ENCODE assay signal across 19 mouse cellular contexts in genomic region chr11:56054439-56054838, GRCm38 (mm10). TPM values are rescaled to one million over a fixed set of nuclear protein-coding genes. Genes with fewer than 3 reads are reported as not detected.
A peak's percentile ranks its signal among the peaks of the same experiment; 100 is the strongest.
DNase-seq lines count a peak whose midpoint lies in the region; ATAC-seq and TF ChIP-seq lines count a peak whose summit lies in the region.
"Had no signal": no experiment of that assay in that cellular context is flagged by ENCODE, and none has a peak within 500 bp of the region (broad histone marks: within the 10 kb centered on the region; RNA-seq: fewer than 3 reads in every experiment).

No protein-coding gene starts in this region.

- TF ChIP-seq CTCF in midbrain, postnatal 0 days (IDR thresholded peaks at IDR 0.05): no peak

- H3K4me2 ChIP-seq in midbrain, postnatal 0 days (ENCODE audit: low read depth, low read length, poor library complexity, severe bottlenecking): no peak overlapping the region
- no peak overlapping the region for H3K4me2 ChIP-seq in midbrain, embryonic 13.5 days (replicated peaks)
- H3K4me2 ChIP-seq in intestine, embryonic 15.5 days (replicated peaks): no peak overlapping the region
- H3K4me2 ChIP-seq: heart, embryonic 11.5 days; limb, embryonic 13.5 days; midbrain, embryonic 11.5 days had no signal

- H3K9me3 ChIP-seq in midbrain, postnatal 0 days (ENCODE audit: low read length): no peaks in the 10 kb centered on the region
- H3K9me3 ChIP-seq in midbrain, embryonic 13.5 days: no peaks in the 10 kb centered on the region
- H3K9me3 ChIP-seq in intestine, embryonic 15.5 days: no peaks in the 10 kb centered on the region
- H3K9me3 ChIP-seq: limb, embryonic 13.5 days had no signal

- no peaks in the 10 kb centered on the region for H3K27me3 ChIP-seq in midbrain, postnatal 0 days (ENCODE audit: insufficient read depth, low read length)
- no peaks in the 10 kb centered on the region for H3K27me3 ChIP-seq in midbrain, embryonic 13.5 days
- H3K27me3 ChIP-seq in intestine, embryonic 15.5 days (replicated peaks): no peaks in the 10 kb centered on the region
- H3K27me3 ChIP-seq: limb, embryonic 13.5 days had no signal

- ATAC-seq in frontal cortex, adult (ENCODE audit: low TSS enrichment): peak; percentile 69
- ATAC-seq in midbrain, postnatal 0 days (ENCODE audit: low FRiP score): no peak
- ATAC-seq in midbrain, embryonic 13.5 days: no peak
- ATAC-seq in intestine, embryonic 15.5 days: no peak
- ATAC-seq: intestine, postnatal 0 days had no signal

- no peak overlapping the region for H3K27ac ChIP-seq in midbrain, postnatal 0 days (ENCODE audit: low read depth, low read length)
- no peak overlapping the region for H3K27ac ChIP-seq in midbrain, embryonic 13.5 days
- H3K27ac ChIP-seq in intestine, embryonic 15.5 days: no peak overlapping the region
- H3K27ac ChIP-seq: left cerebral cortex, adult 2 months; limb, embryonic 13.5 days had no signal

- H3K36me3 ChIP-seq in midbrain, postnatal 0 days (ENCODE audit: insufficient read depth, low read length): no peaks in the 10 kb centered on the region
- no peaks in the 10 kb centered on the region for H3K36me3 ChIP-seq in midbrain, embryonic 13.5 days
- H3K36me3 ChIP-seq in intestine, embryonic 15.5 days: no peaks in the 10 kb centered on the region
- H3K36me3 ChIP-seq: limb, embryonic 13.5 days had no signal

- H3K4me3 ChIP-seq in midbrain, postnatal 0 days (ENCODE audit: low read depth, low read length): no peak overlapping the region
- H3K4me3 ChIP-seq in midbrain, embryonic 13.5 days (replicated peaks): no peak overlapping the region
- no peak overlapping the region for H3K4me3 ChIP-seq in intestine, embryonic 15.5 days (replicated peaks)
- H3K4me3 ChIP-seq: left cerebral cortex, adult 2 months; limb, embryonic 13.5 days had no signal

- DNase-seq in frontal cortex, postnatal 10 days (ENCODE audit: low spot score in 2 of 2): no peak
- peak; percentile 59 for DNase-seq in midbrain, postnatal 0 days (ENCODE audit: low spot score)
- DNase-seq in cerebellum, adult 9-10 months: peak; percentile 16
- DNase-seq in layer of hippocampus, adult 9-11 months: peak; percentile 25
- no peak for DNase-seq in adrenal gland, postnatal 14 days
- DNase-seq: B cell, adult 2 months; kidney, postnatal 10 days; lung, postnatal 36 days had no signal

- H3K4me1 ChIP-seq in midbrain, postnatal 0 days (ENCODE audit: insufficient read depth, low read length): no peaks in the 10 kb centered on the region
- no peaks in the 10 kb centered on the region for H3K4me1 ChIP-seq in midbrain, embryonic 13.5 days (replicated peaks)
- H3K4me1 ChIP-seq in intestine, embryonic 15.5 days (replicated peaks): no peaks in the 10 kb centered on the region
- H3K4me1 ChIP-seq: limb, embryonic 13.5 days had no signal

- no peak overlapping the region for H3K9ac ChIP-seq in midbrain, postnatal 0 days (replicated peaks; ENCODE audit: low read length, poor library complexity, severe bottlenecking)
- H3K9ac ChIP-seq in midbrain, embryonic 13.5 days (replicated peaks): no peak overlapping the region
- no peak overlapping the region for H3K9ac ChIP-seq in intestine, embryonic 15.5 days
- H3K9ac ChIP-seq: limb, embryonic 13.5 days had no signal

- WGBS in midbrain, postnatal 0 days: 63% methylated on average over 7 of the region's 7 CpGs
- 83% methylated on average over 7 of the region's 7 CpGs for WGBS in midbrain, embryonic 13.5 days
- 62% methylated on average over 7 of the region's 7 CpGs for WGBS in intestine, embryonic 15.5 days

RNA-seq across cellular contexts. Expression of gene Nmur2, which starts 13.6 kb away (rescaled TPM):
- total RNA-seq in midbrain, postnatal 0 days (2014; rRNA removed): 0.09 and 0.22 TPM in 2 replicates
- polyA plus RNA-seq in midbrain, postnatal 0 days (2015; fragmentation: Nextera tagmentation; extraction: Ambion mirVana): 0.27 and 0.57 TPM in 2 replicates
- 0.04 TPM in 1 of 2 replicates, not detected in the other for polyA plus RNA-seq in midbrain, embryonic 13.5 days (2015; fragmentation: Nextera tagmentation; extraction: Ambion mirVana)
- polyA plus RNA-seq in intestine, embryonic 15.5 days (2015; fragmentation: Nextera tagmentation; extraction: Ambion mirVana): 0.38 and 0.47 TPM in 2 replicates
- total RNA-seq in adrenal gland, postnatal 14 days (2021): not detected in 2 replicates
- total RNA-seq: gastrocnemius, postnatal 4 days; heart, postnatal 25 days had no signal
- polyA plus RNA-seq: heart, embryonic 11.5 days; liver, embryonic 16.5 days had no signal

Comparison
In these comparisons a context has a peak if more than half of its experiments do, and no peak if none do; other contexts are left out.
1. DNase-seq: peak in midbrain, postnatal 0 days (single experiment), cerebellum, adult 9-10 months (single experiment) and layer of hippocampus, adult 9-11 months (single experiment); none in frontal cortex, postnatal 10 days (0 of 2) and adrenal gland, postnatal 14 days (single experiment).